Mouse (Mus musculus): ENCODE measurements at regions not wholly inside any gene's neighbourhood (a gene's known extent, or its start where the extent isn't known, plus 50 kb on each side); places are given as distances from the start of the nearest gene placed in this dataset.

DNA sequence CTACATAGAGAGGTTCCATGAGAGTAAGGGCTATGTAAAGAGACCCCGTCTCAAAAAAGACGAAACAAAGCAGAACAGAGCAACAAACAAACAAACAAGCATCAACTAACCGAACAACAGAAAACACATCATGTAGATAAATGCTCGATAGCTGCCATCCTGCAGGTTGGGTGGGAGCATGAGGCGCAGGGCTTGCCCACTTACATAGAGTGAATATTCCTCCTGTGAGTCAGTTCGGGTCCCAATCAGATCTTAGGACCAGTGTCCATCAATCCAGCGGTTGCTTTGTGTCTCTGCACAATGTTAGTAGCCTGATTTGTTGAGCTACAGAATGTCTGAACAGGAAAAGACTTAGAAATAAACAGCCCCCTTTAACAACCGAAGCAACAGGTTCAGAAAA, 129.4 kb upstream of the Rcn1 start:
- DNase-seq: no peak

DNA sequence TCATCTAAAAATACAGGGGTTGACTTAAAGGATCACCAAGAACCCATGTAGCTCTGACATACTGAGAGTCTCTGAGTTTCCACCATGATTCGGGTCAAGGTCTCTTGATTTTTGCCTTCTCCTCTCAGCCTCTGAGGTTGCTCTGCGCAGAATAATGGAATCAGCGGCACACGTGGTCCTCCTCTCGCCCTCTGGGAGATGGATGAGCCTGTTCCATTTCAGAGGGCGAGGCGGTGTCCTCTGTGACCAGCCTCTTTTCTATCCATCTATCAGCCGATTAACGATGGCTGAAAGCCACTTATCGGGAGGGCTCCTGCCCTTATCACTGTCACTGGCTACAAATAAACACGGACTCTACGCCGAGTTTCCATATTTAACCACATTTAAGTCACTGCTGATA, 124.6 kb upstream of the Pax6 start:
- no peak for DNase-seq

DNA sequence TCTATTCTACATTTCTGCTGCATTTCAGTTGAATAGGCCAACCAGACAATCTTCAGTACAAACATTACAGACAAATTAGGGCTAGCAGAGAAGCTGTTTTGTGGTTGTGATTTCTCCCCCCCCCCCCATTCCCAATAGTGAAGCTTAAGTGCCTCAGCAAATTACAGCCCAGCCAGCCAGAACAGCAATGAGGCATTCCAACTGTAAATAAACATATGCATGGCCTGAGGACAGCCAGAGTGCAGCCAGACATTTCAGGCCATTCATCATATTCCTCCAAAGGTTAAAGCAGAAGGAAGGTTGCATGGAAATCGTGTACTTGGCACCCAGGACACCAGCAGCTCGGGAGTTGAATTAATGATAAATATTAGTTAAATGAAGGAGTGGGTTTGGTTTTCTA, 116.6 kb upstream of the Pax6 start:
- no peak for DNase-seq

GRCm38 (mm10) chr2:105586782-105587181, 81.9 kb upstream of the Pax6 start:
- DNase-seq: no peak

GRCm38 (mm10) chr2:105594131-105594530, 74.6 kb upstream of the Pax6 start:
- no peak for DNase-seq

DNA sequence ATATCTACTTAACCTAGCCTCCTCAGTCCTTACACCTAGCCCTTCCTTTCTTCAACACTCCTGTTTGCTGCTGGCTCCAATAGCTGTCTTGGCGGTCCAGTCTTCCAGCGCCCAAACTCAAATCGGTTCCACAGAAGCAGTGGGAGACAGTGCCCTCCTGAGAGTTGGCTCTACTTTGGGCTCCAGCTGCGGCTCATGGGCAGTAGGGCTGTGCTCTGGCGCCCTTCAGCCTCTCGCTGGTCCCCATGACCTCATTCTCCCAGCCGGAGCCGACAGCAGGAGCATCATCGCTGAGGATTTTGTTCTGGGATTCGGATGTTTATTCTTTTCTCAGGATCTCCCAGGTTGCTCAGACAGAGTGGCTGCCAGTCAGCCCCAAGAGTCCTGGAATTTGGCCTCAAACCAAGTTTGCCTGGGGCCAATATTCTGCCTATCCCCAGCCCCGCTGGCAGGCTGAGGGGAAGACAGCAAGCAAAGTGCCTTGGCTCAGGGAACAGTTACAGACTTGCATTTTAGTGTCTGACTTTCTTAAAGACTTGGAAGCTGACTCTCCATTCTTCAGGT, 64.1 kb upstream of the Pax6 start:
- peak; percentile 54 for DNase-seq

GRCm38 (mm10) chr2:105607969-105608538, 60.6 kb upstream of the Pax6 start:
- peak; percentile 67 for DNase-seq

DNA sequence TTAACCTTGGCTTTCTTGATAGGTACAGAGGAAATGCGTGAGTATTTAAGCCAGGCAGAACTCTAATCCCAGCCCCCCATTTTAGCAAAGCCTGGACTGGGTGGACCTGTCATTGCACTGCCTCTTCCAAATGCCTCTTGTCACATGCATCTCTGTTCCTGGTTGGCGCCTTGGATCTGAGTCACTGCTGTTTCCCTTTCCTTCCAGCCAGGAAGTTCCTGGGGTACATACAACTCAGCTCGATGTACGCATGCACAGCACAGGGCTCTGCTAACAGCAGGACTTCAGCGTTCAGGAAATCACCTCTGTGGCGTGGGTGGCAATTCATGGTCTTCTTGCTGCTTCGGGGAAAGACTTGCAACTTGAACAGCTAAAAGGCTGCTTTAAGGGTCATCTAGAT, 59.9 kb upstream of the Pax6 start:
- DNase-seq: peak; percentile 23

- no peak for DNase-seq
Measured at GRCm38 (mm10) chr2:105611014-105611413, 57.7 kb upstream of the Pax6 start.

GRCm38 (mm10) chr2:105611651-105612050, 57.0 kb upstream of the Pax6 start:
- no peak for DNase-seq

- DNase-seq: no peak
Measured at GRCm38 (mm10) chr2:105612051-105612664, 56.5 kb upstream of the Pax6 start.

- no peak for DNase-seq
Measured at GRCm38 (mm10) chr2:105612706-105613105, 56.0 kb upstream of the Pax6 start.

- DNase-seq: no peak
Measured at GRCm38 (mm10) chr2:105613243-105613642, 55.5 kb upstream of the Pax6 start.

DNA sequence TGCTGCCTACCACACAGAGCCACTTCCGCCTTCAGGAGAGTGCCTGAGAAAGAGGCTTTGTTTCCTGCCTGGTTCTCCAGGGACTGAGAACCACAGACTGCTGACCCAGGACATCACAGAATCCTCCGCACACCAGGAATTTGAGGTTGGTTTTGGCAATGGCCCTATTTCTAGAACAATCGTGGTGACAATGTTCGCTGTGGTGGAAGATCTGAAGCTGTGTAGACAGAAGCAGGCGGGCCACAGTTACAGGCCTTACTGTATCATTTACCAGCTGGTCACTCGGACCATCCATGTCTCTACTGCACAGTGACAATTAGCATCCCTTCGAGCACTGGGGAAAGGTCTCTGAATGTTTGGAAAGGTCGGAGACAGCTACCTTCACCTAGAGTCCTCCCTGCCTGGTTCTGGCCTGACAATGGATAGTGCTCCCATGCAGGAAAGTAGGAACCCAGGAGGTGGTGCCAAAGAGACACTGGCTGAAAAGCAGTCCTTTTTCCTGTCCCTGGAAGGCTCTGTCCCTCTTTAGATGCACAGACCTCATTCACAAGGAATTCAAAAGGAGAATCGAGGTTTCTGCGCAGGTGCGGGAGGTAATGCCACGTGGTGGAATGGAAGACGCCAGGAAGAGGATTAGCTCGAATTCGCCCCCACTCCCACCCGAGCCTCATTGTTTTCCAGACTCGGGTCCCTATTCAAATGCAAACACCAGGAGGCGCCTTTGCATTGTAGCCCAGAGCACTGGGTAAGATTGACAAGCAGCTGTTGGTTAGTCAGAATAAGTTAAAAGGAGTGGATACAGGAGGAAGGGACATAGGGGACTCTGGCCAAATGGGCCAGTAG, 52.6 kb upstream of the Pax6 start:
- DNase-seq: peak; percentile 50

Measured in cerebellum, adult 11-12 months (tissue).